8 mouse cellular contexts compared by ENCODE assay signal in the genomic region with DNA sequence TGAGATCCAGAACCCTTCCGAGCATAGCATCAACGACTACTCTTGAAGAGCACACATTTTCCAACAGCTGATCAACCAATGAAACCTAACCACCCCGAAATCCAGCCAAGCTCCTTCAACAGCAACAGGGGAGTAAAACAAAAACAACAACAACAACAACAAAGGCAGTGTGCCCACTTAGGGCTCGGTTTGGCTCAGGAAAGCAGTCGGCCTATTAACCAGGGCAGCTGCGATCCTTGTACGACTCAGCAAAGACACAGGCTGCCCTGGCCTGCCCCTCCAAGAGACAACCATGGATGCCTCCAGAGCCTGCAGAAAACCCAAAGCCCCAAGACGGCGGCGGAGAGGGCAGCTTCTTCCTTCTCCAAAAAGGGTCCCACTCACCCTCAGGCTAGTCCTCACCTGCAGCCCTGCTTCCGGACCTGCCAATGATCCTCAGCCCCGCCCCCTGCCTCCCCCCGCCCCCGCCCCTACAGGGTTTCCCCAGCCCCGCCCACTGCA. TPM values are rescaled to one million over a fixed set of nuclear protein-coding genes. Genes with fewer than 3 reads are reported as not detected.
DNase-seq lines count a peak whose midpoint lies in the region; ATAC-seq lines count a peak whose summit lies in the region.

No protein-coding gene starts in this region.

- ATAC-seq in kidney, embryonic 15.5 days (replicated peaks; ENCODE audit: low FRiP score): peak; percentile 70
- ATAC-seq in heart, embryonic 15.5 days (replicated peaks; ENCODE audit: insufficient number of reproducible peaks, insufficient read depth, low FRiP score, low read depth): no peak

- H3K4me2 ChIP-seq in kidney, embryonic 15.5 days: peak overlapping the region; percentile 80
- peak overlapping the region; percentile 85 for H3K4me2 ChIP-seq in heart, embryonic 15.5 days

- no peaks in the 10 kb centered on the region for H3K36me3 ChIP-seq in kidney, embryonic 15.5 days
- H3K36me3 ChIP-seq in heart, embryonic 15.5 days: no peaks in the 10 kb centered on the region

- no peaks in the 10 kb centered on the region for H3K27me3 ChIP-seq in kidney, embryonic 15.5 days
- no peaks in the 10 kb centered on the region for H3K27me3 ChIP-seq in heart, embryonic 15.5 days

- no peaks in the 10 kb centered on the region for H3K9me3 ChIP-seq in kidney, embryonic 15.5 days (replicated peaks)
- H3K9me3 ChIP-seq in heart, embryonic 15.5 days (replicated peaks): no peaks in the 10 kb centered on the region

- H3K27ac ChIP-seq in kidney, embryonic 15.5 days: peak overlapping the region; percentile 98
- peak overlapping the region; percentile 97; the same call in 1 of the 2 replicates for H3K27ac ChIP-seq in heart, embryonic 15.5 days

- no peak for DNase-seq in kidney, postnatal 10 days
- DNase-seq in R1 (ENCODE audit: low read depth, low spot score): peak; percentile 14
- peak; percentile 29 for DNase-seq in lung, postnatal 10 days
- DNase-seq in cerebellum, postnatal 36 days: no peak
- DNase-seq in urinary bladder, postnatal 10 days (ENCODE audit: low spot score): no peak
- no peak for DNase-seq in ovary, postnatal 36 days (ENCODE audit: low spot score)

- WGBS in kidney, embryonic 15.5 days: 9% methylated on average over 15 of the region's 15 CpGs
- 22% methylated on average over 11 of the region's 15 CpGs for WGBS in heart, embryonic 15.5 days

- peak overlapping the region; percentile 74 for H3K4me3 ChIP-seq in kidney, embryonic 15.5 days (replicated peaks)
- peak overlapping the region; percentile 82 for H3K4me3 ChIP-seq in heart, embryonic 15.5 days

- peaks cover 10% of the 10 kb centered on the region; the same call in 1 of the 2 replicates for H3K4me1 ChIP-seq in kidney, embryonic 15.5 days
- H3K4me1 ChIP-seq in heart, embryonic 15.5 days (replicated peaks): peaks cover 16% of the 10 kb centered on the region

- peak overlapping the region; percentile 39; the same call in 1 of the 2 replicates for H3K9ac ChIP-seq in kidney, embryonic 15.5 days
- peak overlapping the region; percentile 11; the same call in 1 of the 2 replicates for H3K9ac ChIP-seq in heart, embryonic 15.5 days

RNA-seq across cellular contexts. Expression of a gene that starts 1.0 kb away (rescaled TPM):
- 5.5 and 5.9 TPM in 2 replicates for polyA plus RNA-seq in kidney, embryonic 15.5 days (2015; fragmentation: Nextera tagmentation; extraction: Ambion mirVana)
- 3.7 and 5.4 TPM in 2 replicates for polyA plus RNA-seq in heart, embryonic 15.5 days (2015; fragmentation: Nextera tagmentation; extraction: Ambion mirVana)

Comparison
In these comparisons a context has a peak if more than half of its experiments do, and no peak if none do; other contexts are left out.
1. DNase-seq: peak in R1 (single experiment) and lung, postnatal 10 days (single experiment); none in kidney, postnatal 10 days (single experiment), cerebellum, postnatal 36 days (0 of 2), urinary bladder, postnatal 10 days (single experiment) and ovary, postnatal 36 days (single experiment).